Mouse (Mus musculus): Measurements from ENCODE around the gene Tmem94. TPM values are rescaled to one million over a fixed set of nuclear protein-coding genes. Genes with fewer than 3 reads are reported as not detected.
A peak's percentile ranks its signal among the peaks of the same experiment; 100 is the strongest.

The Tmem94 gene
- polyA plus RNA-seq, 1 experiment from 2014 or later: 47.4 TPM

- DNase-seq (ENCODE audit: low spot score): peak; percentile 100
- Histone ChIP-seq H3K9me3 (no peaks in the 10 kb centered on the region), H3K27me3 (ENCODE audit: insufficient read depth, poor library complexity, severe bottlenecking) (no peaks in the 10 kb centered on the region), H3K36me3 (peaks cover 59% of the 10 kb centered on the region), H3K27ac (peak within 1 kb of the TSS; percentile 91), H3K4me3 (peak within 1 kb of the TSS; percentile 98), H3K4me1 (replicated peaks) (peaks cover 66% of the 10 kb centered on the region)
- under 1% methylated on average over 44 of the region's 44 CpGs for WGBS
Observed at GRCm38 (mm10) chr11:115813507-115814296, 48.5 kb downstream of the Tmem94 start, which contains the start of gene Caskin2. Caskin2 (minus strand) TSS chr11:115813639.

DNA sequence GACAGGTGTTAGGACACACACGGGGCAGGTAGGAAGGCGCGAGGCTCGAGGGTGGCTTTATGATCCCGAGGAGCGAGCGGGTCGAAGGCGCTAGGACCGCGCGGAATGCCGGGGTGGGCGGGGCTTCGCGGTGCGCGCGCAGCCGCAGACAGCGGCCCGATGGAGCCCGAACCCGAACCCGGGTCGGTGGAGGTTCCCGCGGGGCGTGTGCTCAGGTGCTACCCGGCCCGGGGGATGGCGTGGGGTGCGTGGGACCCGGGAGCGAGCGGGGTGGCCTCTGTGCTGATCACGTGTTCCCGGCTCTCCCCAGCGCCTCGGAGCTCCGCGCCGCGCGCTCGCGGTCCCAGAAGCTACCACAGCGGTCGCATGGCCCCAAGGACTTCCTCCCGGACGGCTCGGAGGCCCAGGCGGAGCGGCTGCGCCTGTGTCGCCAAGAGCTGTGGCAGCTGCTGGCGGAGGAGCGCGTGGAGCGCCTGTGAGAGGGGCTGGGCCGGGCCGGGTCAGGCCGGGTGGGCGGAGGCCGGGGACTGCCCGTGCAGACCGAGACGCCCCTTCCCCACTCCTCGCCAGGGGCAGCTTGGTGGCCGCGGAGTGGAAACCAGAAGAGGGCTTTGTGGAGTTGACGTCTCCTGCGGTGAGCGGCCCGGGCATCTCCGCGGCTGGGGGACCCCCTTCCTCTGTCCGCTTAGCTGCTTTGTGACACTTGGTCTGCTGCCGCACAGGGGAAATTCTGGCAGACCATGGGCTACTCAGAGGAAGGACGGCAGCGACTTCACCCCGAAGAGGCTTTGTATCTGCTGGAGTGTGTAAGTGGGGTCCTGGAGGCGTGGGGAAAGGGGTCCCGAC is 49.6 kb downstream of the Tmem94 start, which contains the start of gene Tsen54:
Gene Tsen54 (plus strand): TSS at position 120 of the 846 bp plus-strand sequence.
- peaks cover 55% of the 10 kb centered on the region for H3K4me1 ChIP-seq (replicated peaks)
- H3K27ac ChIP-seq: peak within 1 kb of the TSS; percentile 91
- H3K4me3 ChIP-seq: peak within 1 kb of the TSS; percentile 98
- H3K36me3 ChIP-seq: peaks cover 58% of the 10 kb centered on the region
- H3K27me3 ChIP-seq (ENCODE audit: insufficient read depth, poor library complexity, severe bottlenecking): no peaks in the 10 kb centered on the region
- DNase-seq (ENCODE audit: low spot score): peak; percentile 89
- under 1% methylated on average over 84 of the region's 84 CpGs for WGBS
- no peaks in the 10 kb centered on the region for H3K9me3 ChIP-seq

- DNase-seq (ENCODE audit: low spot score): no peak
- Histone ChIP-seq H3K4me1 (replicated peaks) (peaks cover 30% of the 10 kb centered on the region), H3K27ac (no peak overlapping the region), H3K27me3 (ENCODE audit: insufficient read depth, poor library complexity, severe bottlenecking) (peaks cover 8% of the 10 kb centered on the region), H3K4me3 (no peak overlapping the region), H3K9me3 (no peaks in the 10 kb centered on the region), H3K36me3 (peaks cover 58% of the 10 kb centered on the region)
- WGBS: 90% methylated on average over 5 of the region's 5 CpGs
Observed at GRCm38 (mm10) chr11:115817331-115817730, 52.1 kb downstream of the Tmem94 start.

DNA sequence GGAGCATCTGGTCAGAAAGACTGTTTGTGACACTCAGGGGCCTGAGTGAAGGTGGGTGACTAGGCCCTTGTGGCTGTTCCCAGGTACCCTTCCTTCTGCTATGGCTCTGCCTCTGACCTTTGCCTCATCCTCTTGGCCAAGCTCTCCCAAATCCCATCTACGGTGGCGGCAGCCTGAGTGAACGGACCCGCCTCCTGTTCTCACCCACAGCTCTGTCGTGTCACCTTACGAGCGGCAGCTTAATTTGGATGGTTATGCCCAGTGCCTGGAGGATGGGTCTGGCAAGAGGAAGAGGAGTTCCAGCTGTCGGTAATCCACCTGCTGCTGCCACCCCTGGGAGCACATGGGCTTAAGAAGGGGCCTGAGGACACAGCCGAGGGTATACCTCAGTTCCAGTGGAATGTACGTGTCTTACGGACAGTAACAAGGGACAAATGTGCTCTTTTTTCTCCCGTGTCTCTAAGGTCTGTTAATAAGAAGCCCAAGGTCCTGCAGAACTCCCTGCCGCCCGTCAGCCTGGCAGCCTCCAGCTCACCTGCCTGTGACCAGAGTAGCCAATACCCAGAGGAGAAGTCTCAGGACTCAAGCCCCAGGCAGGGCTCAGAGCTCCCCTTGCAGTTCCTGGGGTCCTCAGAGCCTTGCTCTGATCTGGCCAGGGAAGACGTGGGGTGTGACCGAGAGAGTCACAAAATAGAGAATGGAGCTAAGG is 54.8 kb downstream of the Tmem94 start:
- no peaks in the 10 kb centered on the region for H3K9me3 ChIP-seq
- 89% methylated on average over 16 of the region's 16 CpGs for WGBS
- DNase-seq (ENCODE audit: low spot score): no peak
- peaks cover 65% of the 10 kb centered on the region for H3K36me3 ChIP-seq
- H3K27ac ChIP-seq: no peak overlapping the region
- H3K4me3 ChIP-seq: no peak overlapping the region
- peaks cover 32% of the 10 kb centered on the region for H3K4me1 ChIP-seq (replicated peaks)
- peaks cover 35% of the 10 kb centered on the region for H3K27me3 ChIP-seq (ENCODE audit: insufficient read depth, poor library complexity, severe bottlenecking)

DNA sequence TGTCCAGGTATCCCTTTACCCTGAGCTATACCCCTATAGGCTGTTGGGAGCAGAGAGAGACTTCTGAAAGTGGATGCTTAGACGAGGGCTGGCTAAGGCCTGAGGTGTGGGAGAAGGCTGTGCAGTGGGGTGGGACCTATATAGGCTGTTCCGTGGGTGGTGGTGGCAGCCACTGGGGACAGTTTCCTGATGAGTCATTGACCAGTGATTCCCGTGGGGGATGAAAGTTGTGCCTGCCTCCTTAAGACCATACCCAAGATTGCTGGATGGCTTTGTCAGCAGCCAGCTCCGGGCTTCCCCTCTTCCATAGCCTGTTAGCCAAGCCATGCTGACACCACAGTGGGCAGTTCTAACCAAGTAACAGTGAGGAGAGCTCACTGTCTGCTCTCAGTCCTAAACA is 55.8 kb downstream of the Tmem94 start:
- 79% methylated on average over 4 of the region's 4 CpGs for WGBS
- Histone ChIP-seq H3K27ac (no peak overlapping the region), H3K4me3 (no peak overlapping the region), H3K36me3 (peaks cover 65% of the 10 kb centered on the region), H3K27me3 (ENCODE audit: insufficient read depth, poor library complexity, severe bottlenecking) (peaks cover 45% of the 10 kb centered on the region), H3K9me3 (no peaks in the 10 kb centered on the region), H3K4me1 (replicated peaks) (peaks cover 22% of the 10 kb centered on the region)
- DNase-seq (ENCODE audit: low spot score): no peak

GRCm38 (mm10) chr11:115823774-115824740 is 58.8 kb downstream of the Tmem94 start, which contains the start of gene Llgl2:
Llgl2 (plus strand) TSS chr11:115824049.
- DNase-seq (ENCODE audit: low spot score): peak; percentile 83
- peaks cover 75% of the 10 kb centered on the region for H3K27me3 ChIP-seq (ENCODE audit: insufficient read depth, poor library complexity, severe bottlenecking)
- peaks cover 39% of the 10 kb centered on the region for H3K36me3 ChIP-seq
- H3K4me3 ChIP-seq: peak within 1 kb of the TSS; percentile 80
- H3K27ac ChIP-seq: peak within 1 kb of the TSS; percentile 74
- WGBS: under 1% methylated on average over 87 of the region's 87 CpGs
- H3K9me3 ChIP-seq: no peaks in the 10 kb centered on the region
- H3K4me1 ChIP-seq (replicated peaks): peaks cover 32% of the 10 kb centered on the region

- WGBS: 18% methylated on average over 11 of the region's 11 CpGs
- Histone ChIP-seq H3K4me3 (peak overlapping the region; percentile 80), H3K27ac (no peak overlapping the region), H3K36me3 (peaks cover 32% of the 10 kb centered on the region), H3K27me3 (ENCODE audit: insufficient read depth, poor library complexity, severe bottlenecking) (peaks cover 83% of the 10 kb centered on the region), H3K4me1 (replicated peaks) (peaks cover 40% of the 10 kb centered on the region), H3K9me3 (no peaks in the 10 kb centered on the region)
- DNase-seq (ENCODE audit: low spot score): no peak
Observed at GRCm38 (mm10) chr11:115824813-115825212, 59.6 kb downstream of the Tmem94 start.

GRCm38 (mm10) chr11:115826487-115826886 is 61.3 kb downstream of the Tmem94 start:
- H3K4me1 ChIP-seq (replicated peaks): peaks cover 56% of the 10 kb centered on the region
- WGBS: 50% methylated on average over 5 of the region's 5 CpGs

GRCm38 (mm10) chr11:115827624-115828023 is 62.4 kb downstream of the Tmem94 start:
- peaks cover 4% of the 10 kb centered on the region for H3K36me3 ChIP-seq

More at GRCm38 (mm10) chr11:115826487-115826886, 61.3 kb downstream of the Tmem94 start:
- Histone ChIP-seq H3K27me3 (ENCODE audit: insufficient read depth, poor library complexity, severe bottlenecking) (peaks cover 100% of the 10 kb centered on the region), H3K27ac (no peak overlapping the region), H3K4me3 (no peak overlapping the region), H3K36me3 (peaks cover 15% of the 10 kb centered on the region), H3K9me3 (no peaks in the 10 kb centered on the region)
- DNase-seq (ENCODE audit: low spot score): no peak

GRCm38 (mm10) chr11:115829036-115829435 is 63.8 kb downstream of the Tmem94 start:
- H3K27me3 ChIP-seq (ENCODE audit: insufficient read depth, poor library complexity, severe bottlenecking): peaks cover 94% of the 10 kb centered on the region
- no peaks in the 10 kb centered on the region for H3K36me3 ChIP-seq
- 63% methylated on average over 4 of the region's 4 CpGs for WGBS
- peaks cover 70% of the 10 kb centered on the region for H3K4me1 ChIP-seq (replicated peaks)
- H3K4me3 ChIP-seq: no peak overlapping the region
- DNase-seq (ENCODE audit: low spot score): no peak
- no peak overlapping the region for H3K27ac ChIP-seq
- no peaks in the 10 kb centered on the region for H3K9me3 ChIP-seq

More at GRCm38 (mm10) chr11:115827624-115828023, 62.4 kb downstream of the Tmem94 start:
- Histone ChIP-seq H3K4me3 (no peak overlapping the region), H3K4me1 (replicated peaks) (peaks cover 68% of the 10 kb centered on the region), H3K27ac (no peak overlapping the region), H3K27me3 (ENCODE audit: insufficient read depth, poor library complexity, severe bottlenecking) (peaks cover 100% of the 10 kb centered on the region), H3K9me3 (no peaks in the 10 kb centered on the region)
- DNase-seq (ENCODE audit: low spot score): no peak
- 87% methylated on average over 6 of the region's 6 CpGs for WGBS

- Histone ChIP-seq H3K27me3 (ENCODE audit: insufficient read depth, poor library complexity, severe bottlenecking) (peaks cover 92% of the 10 kb centered on the region), H3K36me3 (no peaks in the 10 kb centered on the region), H3K27ac (peak overlapping the region; percentile 85), H3K4me3 (peak overlapping the region; percentile 10), H3K9me3 (no peaks in the 10 kb centered on the region), H3K4me1 (replicated peaks) (peaks cover 79% of the 10 kb centered on the region)
- no peak for DNase-seq (ENCODE audit: low spot score)
- 17% methylated on average over 25 of the region's 25 CpGs for WGBS
Observed at GRCm38 (mm10) chr11:115830550-115831325, 65.5 kb downstream of the Tmem94 start.

All from hindbrain, embryonic 10.5 days (tissue).